Mouse (Mus musculus) stomach, postnatal 0 days (tissue): Measurements from ENCODE around the gene Pfkm.

Experiments used
- CTCF ChIP-seq: IDR thresholded peaks from 2 replicates; pipeline ENCODE4 v1.5.1; 2016; ENCODE audit warnings: antibody characterized with exemption, low read depth, mild to moderate bottlenecking, moderate library complexity
- EP300 ChIP-seq: optimal IDR thresholded peaks from 2 replicates; pipeline ENCODE3; 2016; ENCODE audit warnings: antibody characterized with exemption

DNA sequence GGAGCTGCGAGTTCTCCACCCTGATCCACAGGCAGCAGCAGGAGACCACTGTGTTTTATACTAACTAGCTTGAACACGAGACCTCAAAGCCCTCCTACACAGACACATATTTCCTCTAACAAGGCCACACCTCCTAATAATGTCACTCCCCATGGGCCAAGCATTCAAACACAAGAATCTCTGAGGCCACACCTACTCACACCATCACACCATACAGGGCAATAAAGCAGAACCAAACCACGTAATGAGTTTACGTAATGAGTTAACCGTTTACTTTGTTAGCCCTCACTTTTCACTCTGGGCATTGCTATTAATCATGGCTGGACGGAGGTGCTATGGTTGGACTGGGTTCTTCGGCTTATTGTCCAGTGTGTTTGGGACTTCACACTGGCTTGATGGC, 47.4 kb downstream of the Pfkm start:
- no peak for TF ChIP-seq CTCF
- TF ChIP-seq EP300, result no peak
